Mouse (Mus musculus) monocyte, adult 5-6 weeks (primary cell): ENCODE results near the gene Adam26a. TPM values are rescaled to one million over a fixed set of nuclear protein-coding genes. Genes with fewer than 3 reads are reported as not detected.
"Not testable (repeated sequence)": the region's sequence is repeated elsewhere in the genome, so short reads cannot be mapped to it uniquely, and the experiment has no call there.

ENCODE experiments used
- ATAC-seq: fragments of 153-309, 156-312 bp; replicated peaks from 2 replicates; pipeline ENCODE4 v1.8.0; 2017; ENCODE audit warnings: mild to moderate bottlenecking; ENCODE audit not compliant: low TSS enrichment, insufficient number of reproducible peaks, severe bottlenecking, poor library complexity, low FRiP score
- total RNA-seq: library from RNA; stranded (forward); fragments of 200-1000, 200-491, 200-594 nt; gene quantifications from 3 replicates; pipeline ENCODE4 v1.2.3, GENCODE M21; 2017

Gene Adam26a
- total RNA-seq = not detected in 3 replicates

DNA sequence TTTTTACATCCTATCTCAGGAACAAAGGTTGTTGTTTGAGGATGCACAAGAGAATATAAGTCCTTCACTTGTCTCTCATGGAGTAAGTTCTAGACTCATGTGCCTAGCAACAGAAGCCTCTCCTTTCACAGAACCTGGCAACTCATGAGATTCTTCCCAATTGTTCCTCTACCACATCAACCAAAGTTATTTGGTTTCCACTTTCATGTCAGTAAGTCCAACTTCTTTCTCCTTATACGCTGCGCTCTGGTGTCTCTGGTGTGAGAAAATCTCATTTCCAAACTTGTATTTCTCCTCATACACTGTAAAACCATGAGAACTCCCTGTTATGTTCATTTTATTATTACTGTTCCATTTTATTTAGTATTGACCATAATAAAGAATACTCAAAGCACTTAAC lies at the start of gene Adam26a:
Gene Adam26a, minus strand, starts transcription at position 101 of the 400 bp plus-strand sequence.
- ATAC-seq = not testable (repeated sequence)

DNA sequence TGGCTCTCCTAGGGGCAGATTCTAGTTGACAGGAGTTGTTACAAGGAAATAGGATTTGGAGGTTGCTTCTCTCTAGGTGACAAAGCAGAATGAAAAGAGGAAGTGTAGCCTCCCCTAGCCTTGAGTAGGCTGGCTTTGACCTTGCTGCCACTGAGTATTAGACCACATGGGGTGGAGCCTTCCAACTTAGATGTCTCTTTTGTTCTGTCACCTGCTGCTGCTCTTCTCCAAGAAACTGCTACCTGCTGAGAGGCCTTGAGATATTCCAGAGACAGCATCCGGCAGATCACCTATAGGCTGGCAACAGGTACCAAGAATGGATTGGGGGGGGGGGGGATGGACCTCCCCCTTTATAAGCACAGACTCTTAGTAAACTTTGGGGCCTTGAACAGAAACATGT lies 39.5 kb upstream of the Adam26a start:
- no peak for ATAC-seq

DNA sequence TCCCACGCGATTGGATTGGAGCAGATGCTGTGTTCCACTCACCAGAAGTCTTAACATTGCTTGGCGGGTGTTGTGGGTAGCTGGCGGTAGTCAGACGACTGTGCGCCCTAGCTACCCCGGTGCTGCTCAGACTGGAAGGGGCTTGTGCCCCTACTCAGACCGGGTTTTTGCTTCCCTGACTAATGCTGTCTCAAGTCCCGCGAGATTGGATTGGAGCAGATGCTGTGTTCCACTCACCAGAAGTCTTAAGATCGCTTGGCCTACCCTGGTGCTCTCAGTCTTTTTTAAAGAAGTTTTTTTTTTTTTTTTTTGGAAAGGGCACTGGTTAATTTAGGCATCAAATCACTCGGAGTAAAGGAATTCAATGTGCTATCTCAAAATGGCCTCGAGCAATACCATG lies 27.1 kb upstream of the Adam26a start:
- ATAC-seq = not testable (repeated sequence)

DNA sequence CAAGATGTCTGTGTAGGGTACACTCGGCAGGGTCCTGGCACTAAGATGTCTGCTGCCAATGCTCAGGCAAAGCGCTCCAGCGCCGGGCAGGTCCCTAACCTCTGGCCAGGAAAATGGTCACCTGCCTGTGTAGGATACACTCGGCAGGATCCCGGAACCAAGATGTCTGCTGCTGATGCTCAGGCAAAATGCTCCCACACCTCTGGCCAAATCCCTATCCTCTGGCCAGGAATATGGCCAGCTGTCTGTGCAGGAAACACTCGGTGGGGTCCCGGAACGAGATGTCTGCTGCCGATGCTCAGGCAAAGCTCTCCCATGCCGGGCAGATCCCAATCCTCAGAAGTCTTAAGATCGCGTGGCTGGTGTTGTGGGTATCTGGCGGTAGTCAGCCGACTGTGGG lies 26.7 kb upstream of the Adam26a start:
- ATAC-seq = not testable (repeated sequence)

DNA sequence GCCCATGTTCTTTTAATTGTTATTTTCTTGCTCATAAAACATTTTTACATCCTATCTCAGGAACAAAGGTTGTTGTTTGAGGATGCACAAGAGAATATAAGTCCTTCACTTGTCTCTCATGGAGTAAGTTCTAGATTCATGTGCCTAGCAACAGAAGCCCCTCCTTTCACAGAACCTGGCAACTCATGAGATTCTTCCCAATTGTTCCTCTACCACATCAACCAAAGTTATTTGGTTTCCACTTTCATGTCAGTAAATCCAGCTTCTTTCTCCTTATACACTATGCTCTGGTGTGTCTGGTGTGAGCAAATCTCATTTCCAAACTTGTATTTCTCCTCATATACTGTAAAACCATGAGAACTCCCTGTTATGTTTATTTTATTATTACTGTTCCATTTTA lies 48.5 kb downstream of the Adam26a start, which contains the start of gene Adam26b:
Gene Adam26b, minus strand, starts transcription at position 101 of the 400 bp plus-strand sequence.
- ATAC-seq = not testable (repeated sequence)

Other genes with a start within 250 kb of the Adam26a start
- not detected in 3 replicates for gene Adam26b, start 48.6 kb downstream of the Adam26a start, total RNA-seq
- not detected in 3 replicates for gene Gm5346, start 50.6 kb upstream of the Adam26a start, total RNA-seq
- not detected in 3 replicates for gene Adam34, start 133.3 kb upstream of the Adam26a start, total RNA-seq